Mouse (Mus musculus) testis, adult 2 months (tissue): ENCODE measurements around the gene Arhgdia. TPM values are rescaled to one million over a fixed set of nuclear protein-coding genes. Genes with fewer than 3 reads are reported as not detected.

Source experiments
- H3K27ac ChIP-seq: fragments of 200-500 bp; 2 replicates; pipeline ENCODE4 v1.5.1; 2012; ENCODE audit warnings: low read depth, low read length; ENCODE audit not compliant: control insufficient read depth, insufficient read depth
- H3K27me3 ChIP-seq: fragments of 200-500 bp; 2 replicates; pipeline ENCODE4 v1.6.1; 2012; ENCODE audit warnings: mild to moderate bottlenecking, low read length, moderate library complexity; ENCODE audit not compliant: control insufficient read depth, insufficient read depth
- H3K36me3 ChIP-seq: fragments of 200-500 bp; 2 replicates; pipeline ENCODE4 v1.6.1; 2012; ENCODE audit warnings: mild to moderate bottlenecking, low read length; ENCODE audit not compliant: control insufficient read depth, insufficient read depth
- H3K4me1 ChIP-seq: fragments of 200-500 bp; 2 replicates; pipeline ENCODE4 v1.6.1; 2012; ENCODE audit warnings: low read length; ENCODE audit not compliant: control insufficient read depth, insufficient read depth
- H3K4me3 ChIP-seq: fragments of 200-500 bp; 2 replicates; pipeline ENCODE4 v1.5.1; 2012; ENCODE audit warnings: low read depth, mild to moderate bottlenecking, low read length, moderate library complexity, mixed read lengths; ENCODE audit not compliant: control insufficient read depth
- CTCF ChIP-seq: fragments of 200-500 bp; IDR thresholded peaks from 2 replicates; pipeline ENCODE4 v1.5.1; 2012; ENCODE audit warnings: low read depth, mild to moderate bottlenecking, inconsistent platforms, low read length, moderate library complexity; ENCODE audit not compliant: control insufficient read depth, insufficient read depth, insufficient replicate concordance
- POLR2A ChIP-seq: fragments of 200-500 bp; IDR thresholded peaks from 2 replicates; pipeline ENCODE4 v1.6.1; 2012; ENCODE audit warnings: low read depth, mild to moderate bottlenecking, inconsistent platforms, low read length, moderate library complexity; ENCODE audit not compliant: control insufficient read depth
- polyA plus RNA-seq: library from polyadenylated mRNA; depleted of rRNA; stranded (reverse); fragments of >200 nt; gene quantifications from 2 replicates; pipeline ENCODE4 v1.2.3, GENCODE M21; 2012

Arhgdia gene
- polyA plus RNA-seq, 1 experiment, result 94.7 TPM

- no peaks in the 10 kb centered on the region for H3K36me3 ChIP-seq
- H3K4me1 ChIP-seq, result peaks cover 8% of the 10 kb centered on the region
- H3K27me3 ChIP-seq, result no peaks in the 10 kb centered on the region
- no peak overlapping the region for H3K27ac ChIP-seq
- TF ChIP-seq POLR2A, result no peak
- no peak for TF ChIP-seq CTCF
- H3K4me3 ChIP-seq, result no peak overlapping the region
Observed at GRCm38 (mm10) chr11:120626785-120627467, 45.5 kb upstream of the Arhgdia start.

GRCm38 (mm10) chr11:120625152-120625775, 43.8 kb upstream of the Arhgdia start, which contains the start of gene Sirt7:
TSS of gene Sirt7 (minus strand) at chr11:120625240.
- H3K27me3 ChIP-seq, result no peaks in the 10 kb centered on the region
- H3K27ac ChIP-seq, result peak within 1 kb of the TSS; percentile 21; the same call in 1 of the 2 replicates
- peak within 1 kb of the TSS; percentile 82 for H3K4me3 ChIP-seq
- peaks cover 8% of the 10 kb centered on the region for H3K4me1 ChIP-seq
- TF ChIP-seq CTCF (no peak), POLR2A (no peak)
- H3K36me3 ChIP-seq, result no peaks in the 10 kb centered on the region

- Histone ChIP-seq H3K27me3 (no peaks in the 10 kb centered on the region), H3K36me3 (no peaks in the 10 kb centered on the region), H3K27ac (peak overlapping the region; percentile 21; the same call in 1 of the 2 replicates), H3K4me1 (peaks cover 8% of the 10 kb centered on the region), H3K4me3 (peak overlapping the region; percentile 82)
- TF ChIP-seq CTCF (no peak), POLR2A (peak; percentile 53; the same call in 1 of the 2 replicates)
Observed at GRCm38 (mm10) chr11:120624680-120625111, 43.3 kb upstream of the Arhgdia start.

GRCm38 (mm10) chr11:120623961-120624679, 42.7 kb upstream of the Arhgdia start:
- no peaks in the 10 kb centered on the region for H3K27me3 ChIP-seq
- H3K4me1 ChIP-seq, result peaks cover 8% of the 10 kb centered on the region
- H3K27ac ChIP-seq, result peak overlapping the region; percentile 21; the same call in 1 of the 2 replicates
- TF ChIP-seq POLR2A (no peak), CTCF (peak; percentile 30; the same call in 1 of the 2 replicates)
- no peaks in the 10 kb centered on the region for H3K36me3 ChIP-seq
- H3K4me3 ChIP-seq, result peak overlapping the region; percentile 82

DNA sequence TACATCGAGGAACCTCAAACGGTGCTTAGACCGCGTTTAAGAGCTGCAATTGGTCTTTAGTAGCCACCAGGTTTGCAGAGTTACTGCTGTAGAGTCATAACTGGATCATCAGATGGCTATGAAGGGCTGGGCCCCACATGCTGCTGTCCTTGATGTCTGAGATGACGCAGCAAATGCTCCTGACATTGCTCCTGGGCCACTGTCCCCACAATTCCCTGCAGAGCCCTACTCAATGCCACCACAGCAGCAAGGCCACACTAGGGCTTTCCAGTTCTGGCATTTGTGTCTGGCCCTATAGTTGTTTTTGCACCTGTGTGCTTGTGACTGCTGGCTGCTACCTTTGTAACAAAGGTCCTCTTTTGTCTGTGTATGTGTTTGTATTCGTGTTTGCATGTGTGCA, 41.4 kb upstream of the Arhgdia start:
- no peaks in the 10 kb centered on the region for H3K36me3 ChIP-seq
- no peak for TF ChIP-seq CTCF
- no peak for TF ChIP-seq POLR2A
- no peak overlapping the region for H3K27ac ChIP-seq
- H3K4me1 ChIP-seq, result peaks cover 17% of the 10 kb centered on the region
- no peak overlapping the region for H3K4me3 ChIP-seq
- no peaks in the 10 kb centered on the region for H3K27me3 ChIP-seq

GRCm38 (mm10) chr11:120620195-120620594, 38.8 kb upstream of the Arhgdia start:
- H3K27ac ChIP-seq, result no peak overlapping the region
- TF ChIP-seq CTCF (no peak), POLR2A (0 out of 2 replicates have a peak, but pooled peaks have one; percentile 6)
- no peaks in the 10 kb centered on the region for H3K36me3 ChIP-seq
- H3K4me3 ChIP-seq, result no peak overlapping the region
- peaks cover 17% of the 10 kb centered on the region for H3K4me1 ChIP-seq
- H3K27me3 ChIP-seq, result no peaks in the 10 kb centered on the region

GRCm38 (mm10) chr11:120618619-120619535, 37.5 kb upstream of the Arhgdia start:
- no peaks in the 10 kb centered on the region for H3K27me3 ChIP-seq
- H3K4me3 ChIP-seq, result no peak overlapping the region
- H3K36me3 ChIP-seq, result no peaks in the 10 kb centered on the region
- no peak for TF ChIP-seq CTCF
- no peak for TF ChIP-seq POLR2A
- H3K27ac ChIP-seq, result no peak overlapping the region
- H3K4me1 ChIP-seq, result peaks cover 15% of the 10 kb centered on the region
